Mouse (Mus musculus) adrenal gland, postnatal 10 days (tissue): ENCODE measurements around the gene Rad51b. TPM values are rescaled to one million over a fixed set of nuclear protein-coding genes. Genes with fewer than 3 reads are reported as not detected.

Experiments used
- DNase-seq: peaks from one replicate; pipeline ENCODE4 v3.0.0; 2021; ENCODE audit warnings: mixed read lengths
- total RNA-seq, 2 experiments: library from RNA; stranded (reverse); gene quantifications; 2 replicates each; pipeline ENCODE4 v1.2.3; 2021

The Rad51b gene
- total RNA-seq, 2 experiments from 2014 or later, result 1.6 to 3.0 TPM

GRCm38 (mm10) chr12:79735882-79736281, 438.8 kb downstream of the Rad51b start:
- no peak for DNase-seq

GRCm38 (mm10) chr12:79738700-79739099, 441.6 kb downstream of the Rad51b start:
- DNase-seq, result no peak

DNA sequence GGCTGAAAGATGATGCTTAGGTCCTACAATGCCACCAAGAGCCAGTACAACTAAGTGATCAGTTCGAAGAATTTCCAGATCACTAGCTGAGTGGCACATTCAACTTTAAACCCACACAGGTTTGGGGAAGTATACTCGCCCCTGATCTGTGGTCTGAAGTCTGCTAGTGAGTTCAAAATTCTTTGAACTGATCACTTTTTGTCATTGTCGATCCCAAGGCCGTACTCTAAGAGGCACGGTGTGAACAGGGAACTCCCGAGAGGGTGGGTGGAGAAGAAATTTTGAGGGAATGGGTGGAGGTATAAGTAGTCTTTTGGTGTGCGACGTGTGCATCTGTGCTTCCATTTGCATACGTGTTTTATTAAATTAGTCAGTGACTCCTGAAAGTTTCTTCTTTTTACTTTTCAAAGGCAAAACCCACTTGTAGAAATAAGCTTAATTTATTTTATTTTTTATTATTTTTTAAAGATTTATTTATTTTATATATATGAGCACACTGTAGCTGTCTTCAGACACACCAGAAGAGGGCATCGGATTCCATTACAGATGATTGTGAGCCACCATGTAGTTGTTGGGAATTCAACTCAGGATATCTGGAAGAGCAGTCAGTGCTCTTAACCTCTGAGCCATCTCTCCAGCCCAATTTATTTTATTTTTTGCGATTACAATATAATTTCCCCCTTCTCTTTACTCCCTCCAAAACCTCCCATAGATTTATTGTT, 443.0 kb downstream of the Rad51b start:
- no peak for DNase-seq

DNA sequence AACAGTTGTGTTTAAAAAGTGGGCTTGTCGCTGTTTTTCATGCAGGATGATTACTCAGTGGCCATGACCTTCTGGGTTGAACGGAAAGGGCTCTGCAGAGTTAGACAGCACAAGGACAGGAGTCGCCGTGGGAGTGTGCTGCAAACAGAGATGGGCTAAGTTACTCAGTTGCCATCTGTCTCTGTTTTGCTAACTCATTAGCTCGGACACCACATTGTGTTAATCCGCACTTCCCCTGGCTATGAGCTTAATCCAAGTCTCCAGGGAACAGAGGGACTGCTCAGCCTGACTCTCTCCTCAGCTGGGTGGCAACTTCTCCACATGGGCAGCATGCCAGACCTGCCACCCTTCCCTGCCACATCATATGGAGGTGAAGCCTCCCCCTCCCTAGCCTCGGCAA, 445.1 kb downstream of the Rad51b start:
- peak; percentile 69 for DNase-seq

DNA sequence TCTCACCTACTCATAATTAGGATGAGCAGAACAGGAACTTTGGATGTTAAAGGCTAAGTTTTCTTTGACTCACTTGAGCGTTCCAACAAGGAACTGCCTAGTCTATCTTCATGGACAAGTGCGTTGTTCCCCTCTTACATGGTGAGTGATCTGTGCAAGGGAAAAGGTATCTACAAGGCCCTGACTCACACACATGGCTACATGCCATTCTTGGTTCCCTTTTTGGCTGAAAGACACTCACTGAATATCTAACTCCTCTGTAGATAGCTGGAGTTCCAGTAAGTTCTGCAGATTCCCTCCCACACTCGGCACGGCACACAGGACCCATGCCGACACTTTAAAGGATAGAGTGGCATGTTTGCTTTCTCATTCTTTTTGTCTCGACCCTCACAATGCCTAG, 447.0 kb downstream of the Rad51b start:
- peak; percentile 48 for DNase-seq

DNA sequence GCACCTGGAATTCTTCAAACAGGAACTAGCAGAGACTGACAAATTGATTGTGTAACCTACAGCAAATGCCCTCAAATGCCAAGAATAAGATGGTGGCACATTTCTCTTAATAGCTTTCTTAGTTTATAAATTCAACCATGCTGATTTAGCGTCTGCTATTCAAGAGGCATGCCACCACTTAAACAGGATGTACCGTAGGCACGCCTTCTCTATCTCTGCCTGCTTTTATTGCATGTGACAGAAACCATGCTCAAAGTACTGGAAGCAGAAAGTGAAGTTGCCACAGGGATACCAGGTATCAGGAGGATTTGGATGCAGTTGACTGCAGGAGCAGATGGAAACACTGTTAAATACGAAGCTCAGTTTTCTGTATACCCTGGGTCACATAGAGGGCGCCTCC, 448.1 kb downstream of the Rad51b start:
- no peak for DNase-seq

GRCm38 (mm10) chr12:79745845-79746510, 448.9 kb downstream of the Rad51b start:
- DNase-seq, result no peak

DNA sequence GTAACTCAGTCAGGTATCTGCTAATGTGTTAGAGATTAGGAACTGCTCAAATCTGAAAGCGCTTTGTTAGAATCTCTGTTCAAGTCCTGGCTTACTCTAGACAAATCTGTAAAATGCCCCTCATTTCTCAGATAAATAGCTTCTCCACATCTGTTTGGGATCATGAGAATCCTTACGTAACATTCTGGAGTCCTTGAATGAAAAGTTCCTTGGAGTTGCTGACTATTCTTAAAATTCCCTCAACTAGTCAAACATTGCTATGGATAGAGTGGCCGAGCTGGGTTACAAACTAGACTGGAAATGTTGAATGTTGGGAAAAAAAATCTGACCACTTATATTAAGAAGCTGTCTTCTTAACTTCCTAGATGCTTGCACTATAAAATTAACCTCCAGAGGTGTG, 450.5 kb downstream of the Rad51b start:
- DNase-seq, result no peak

- no peak for DNase-seq
These were observed 451.8 kb downstream of the Rad51b start for GRCm38 (mm10) chr12:79748862-79749261.

DNA sequence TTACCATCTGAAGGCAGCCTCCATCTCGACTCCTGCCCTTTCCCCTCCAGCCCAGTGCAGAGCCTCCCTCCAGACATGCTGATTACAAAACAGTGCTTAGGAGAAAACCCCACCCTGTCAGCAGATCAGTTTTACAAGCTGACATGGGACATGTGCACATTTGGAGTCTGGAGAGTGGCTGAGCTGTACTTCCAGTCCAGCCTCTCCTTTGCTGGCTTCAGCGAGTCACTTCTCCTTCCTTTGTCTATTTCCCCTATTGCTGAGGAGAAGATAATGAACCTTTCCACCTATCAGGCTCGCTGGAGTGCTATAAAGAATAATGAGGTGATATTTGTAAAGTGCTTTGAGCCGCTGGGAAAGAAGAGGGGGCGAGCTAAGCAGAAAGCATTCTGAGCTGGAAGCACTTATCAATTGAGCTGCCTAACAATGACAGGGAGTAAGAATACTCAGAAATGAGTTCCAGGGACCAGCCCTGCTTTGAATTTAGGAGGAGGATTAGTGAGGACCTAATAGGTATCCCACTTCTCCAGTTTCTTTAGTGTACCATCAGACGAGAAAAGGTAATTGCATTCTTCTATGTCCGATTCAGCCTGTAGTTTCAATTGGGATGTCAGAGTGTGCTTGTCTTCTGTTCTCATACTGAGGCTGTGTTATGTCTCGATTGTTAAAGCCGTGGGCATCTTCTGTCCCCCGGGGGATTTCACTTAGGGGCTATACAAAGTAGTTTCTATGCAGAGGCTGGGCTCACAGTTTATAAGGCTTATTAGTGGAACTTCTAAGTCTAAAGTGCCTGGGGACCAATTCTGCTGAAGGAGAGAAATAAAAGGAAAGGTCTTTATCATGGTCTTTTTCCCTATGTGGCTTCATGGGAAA, 453.4 kb downstream of the Rad51b start:
- peak; percentile 43 for DNase-seq

- DNase-seq, result peak; percentile 64
These were observed 454.7 kb downstream of the Rad51b start for GRCm38 (mm10) chr12:79751781-79752180.

DNA sequence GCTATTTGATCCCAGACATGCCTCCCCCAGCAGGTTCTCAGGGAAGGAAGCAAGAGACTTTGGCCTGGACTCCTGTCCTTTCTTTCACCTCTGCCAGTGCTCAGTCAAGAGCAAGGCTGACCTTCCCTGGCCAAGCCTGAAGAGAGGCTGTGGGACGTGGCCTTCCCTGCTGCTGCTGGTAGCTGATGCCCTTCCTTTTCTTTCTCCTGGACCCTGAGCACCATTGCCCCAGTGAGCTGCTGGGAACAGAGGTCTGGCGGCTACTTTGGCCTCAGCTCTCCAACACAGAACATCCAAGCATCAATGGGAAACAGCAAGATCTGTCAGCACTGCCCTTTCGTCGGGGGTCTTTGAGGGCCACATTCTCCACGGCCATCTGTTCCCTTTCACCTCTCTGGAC, 455.1 kb downstream of the Rad51b start:
- DNase-seq, result no peak

- no peak for DNase-seq
These were observed 458.5 kb downstream of the Rad51b start for GRCm38 (mm10) chr12:79755617-79756016.

DNA sequence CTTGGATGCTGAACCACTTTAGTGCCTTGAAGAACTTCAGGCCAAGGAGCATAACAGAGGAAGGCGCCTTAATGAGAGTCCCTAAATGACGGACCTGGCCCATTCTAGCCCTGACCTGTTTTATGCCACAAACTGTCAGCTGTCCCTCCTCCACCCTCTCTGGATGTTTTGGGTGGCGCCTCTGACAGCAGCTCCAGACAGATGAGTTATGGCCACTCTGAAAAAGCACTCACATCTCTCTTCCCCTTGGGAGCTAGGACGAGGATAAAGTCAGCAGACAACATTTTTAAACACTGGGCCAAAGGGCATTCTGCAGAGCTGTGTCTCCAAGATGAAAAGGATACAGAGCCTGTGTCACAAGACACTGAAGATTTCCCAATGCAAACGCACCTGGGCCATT, 459.3 kb downstream of the Rad51b start:
- no peak for DNase-seq

DNA sequence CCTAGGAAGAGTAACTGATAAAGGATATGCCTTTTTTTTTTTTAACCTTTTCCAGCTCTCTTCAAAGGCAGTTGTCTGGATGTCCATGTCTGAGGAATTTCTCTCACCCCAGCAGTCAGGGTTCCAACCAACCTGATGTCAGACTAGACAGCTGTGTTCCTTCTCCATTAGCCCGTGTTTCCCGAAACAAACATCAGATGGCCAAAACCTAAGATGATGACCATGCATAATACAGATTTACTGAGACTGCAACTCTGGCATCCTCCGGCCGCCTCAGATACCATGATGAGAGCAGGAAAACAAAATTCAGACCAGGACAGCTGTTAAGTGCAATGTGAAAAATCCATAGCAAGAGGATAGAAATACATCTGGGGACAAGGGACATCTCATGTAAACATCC, 460.7 kb downstream of the Rad51b start:
- DNase-seq, result no peak

DNA sequence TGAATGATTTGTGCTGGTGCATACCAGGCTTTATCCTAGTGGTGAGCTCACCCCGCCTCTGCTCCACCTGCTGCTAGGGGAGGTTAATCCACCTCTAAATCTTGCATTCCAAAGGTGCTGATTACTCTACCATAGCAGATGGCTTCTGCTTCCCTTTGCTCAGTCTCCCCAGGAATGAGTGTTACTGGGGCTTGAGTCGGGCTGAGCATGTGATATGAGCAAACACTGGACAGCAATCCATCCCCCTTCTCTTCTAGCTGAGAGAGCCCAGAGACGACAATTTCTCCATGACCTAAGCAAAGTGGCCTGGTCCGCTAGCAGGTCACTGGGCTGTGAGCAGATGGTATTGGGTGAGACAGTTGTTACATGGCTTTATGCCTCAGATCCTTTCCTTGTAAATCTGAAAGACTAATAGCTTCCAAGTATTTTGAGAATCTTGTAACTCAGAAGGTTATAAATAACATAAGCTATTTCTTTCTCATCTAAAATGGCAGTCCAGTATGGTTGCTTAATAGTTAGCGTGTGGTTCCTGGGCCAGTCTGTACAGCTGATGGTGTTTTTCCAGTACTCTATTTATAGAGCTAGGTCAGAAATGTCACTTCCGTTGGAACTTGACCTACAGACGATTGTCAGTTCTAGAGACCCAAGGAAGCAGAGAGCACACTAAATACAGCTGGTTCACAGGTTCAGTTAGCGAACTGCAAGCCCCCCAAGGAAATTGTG, 462.3 kb downstream of the Rad51b start:
- no peak for DNase-seq

GRCm38 (mm10) chr12:79761217-79761616, 464.1 kb downstream of the Rad51b start:
- DNase-seq, result no peak

DNA sequence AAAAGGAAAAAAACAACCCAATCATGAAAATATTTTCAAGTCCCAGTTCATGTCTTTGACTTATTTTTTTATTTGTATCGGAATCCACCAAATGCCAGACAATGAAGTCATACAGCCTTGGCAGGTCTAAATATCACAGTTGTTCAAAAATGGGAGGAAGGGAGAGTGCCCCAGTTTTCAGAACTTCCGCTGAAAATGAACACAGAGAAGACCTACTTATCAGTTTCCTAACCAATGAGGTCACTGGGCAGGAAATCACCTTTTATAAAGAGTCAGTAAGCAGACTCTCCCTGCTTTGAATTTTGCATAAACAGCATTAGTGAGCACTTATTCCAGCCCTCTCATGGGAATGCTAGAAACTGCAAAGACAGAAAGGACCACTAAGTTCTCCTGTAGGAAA, 465.0 kb downstream of the Rad51b start:
- no peak for DNase-seq

DNA sequence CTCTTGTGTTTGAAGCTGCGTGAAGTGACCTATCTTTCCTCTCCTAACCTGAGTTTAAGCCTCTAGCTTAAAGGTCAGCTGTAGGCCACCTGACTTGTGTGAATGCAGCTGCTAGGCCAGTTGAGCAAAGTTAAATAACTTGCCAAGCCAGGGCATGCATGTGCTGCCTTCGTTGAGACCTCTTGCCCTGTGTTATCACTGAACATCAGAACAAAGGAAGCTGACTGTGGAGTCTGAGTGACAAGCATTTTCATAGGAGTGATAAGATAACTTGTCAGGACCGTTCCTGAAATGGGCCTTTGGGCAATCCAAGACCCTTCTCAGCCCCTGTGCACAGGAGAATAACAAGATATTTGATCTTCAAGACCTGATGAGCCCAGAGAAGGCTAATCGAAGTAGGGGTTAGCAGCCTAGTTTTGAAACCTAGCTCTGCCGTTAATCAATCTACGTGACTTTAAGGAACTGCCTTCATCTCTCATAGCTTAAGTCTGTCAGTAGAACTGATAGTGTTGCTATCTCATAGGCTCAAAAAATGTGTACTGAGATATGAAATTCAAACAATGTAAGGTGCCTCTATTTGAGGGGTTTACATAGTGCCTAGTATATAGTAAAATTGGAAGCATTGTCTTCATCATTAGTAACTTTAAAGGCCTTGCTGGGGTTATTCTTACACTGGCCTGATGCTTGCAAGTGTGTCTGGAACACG, 465.6 kb downstream of the Rad51b start:
- DNase-seq, result no peak

GRCm38 (mm10) chr12:79766116-79766515, 469.0 kb downstream of the Rad51b start:
- peak; percentile 69 for DNase-seq

DNA sequence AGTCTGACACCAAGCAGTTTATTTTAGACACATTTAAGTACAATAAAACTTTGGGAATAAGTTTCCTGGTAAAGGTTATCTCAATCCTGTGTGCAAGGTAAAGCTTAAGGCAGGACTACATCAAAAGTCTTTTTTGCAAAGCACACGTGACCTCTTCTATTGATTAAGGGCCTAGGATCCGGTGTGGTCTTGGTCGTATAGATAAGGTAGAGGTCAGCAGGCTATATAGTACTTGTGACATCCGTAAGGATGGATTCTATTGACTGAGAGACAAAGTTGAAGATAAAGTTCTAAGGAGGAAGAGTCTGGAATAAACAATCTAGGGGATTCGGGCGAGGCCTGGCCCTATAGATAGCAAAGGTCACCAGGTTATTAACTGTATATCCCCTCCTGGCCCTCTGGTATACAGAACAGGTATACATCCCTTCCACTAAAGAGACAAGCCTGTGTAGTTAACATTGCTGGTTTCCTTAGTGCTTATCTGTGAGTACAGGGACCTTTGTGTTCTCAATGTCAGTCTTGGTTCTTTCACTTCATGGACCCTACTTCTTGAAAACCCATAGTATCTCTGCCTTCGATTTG, 471.8 kb downstream of the Rad51b start:
- DNase-seq, result no peak
